Mouse (Mus musculus) kidney, postnatal 0 days (tissue): Measurements from ENCODE around the gene Gm20388. TPM values are rescaled to one million over a fixed set of nuclear protein-coding genes. Genes with fewer than 3 reads are reported as not detected.

Experiments
- ATAC-seq: fragments of 200-750 bp; cut with Nextera tagmentation; replicated peaks from 2 replicates; pipeline ENCODE4 v1.8.0; 2017; ENCODE audit warnings: low read depth, moderate number of reproducible peaks, moderate TSS enrichment, moderate library complexity; ENCODE audit not compliant: low FRiP score
- DNase-seq: peaks from one replicate; pipeline ENCODE4 v3.0.0-alpha.2; 2016; ENCODE audit warnings: low spot score
- H3K27ac ChIP-seq: fragments of 300-500 bp; sonication (generic); 2 replicates; pipeline ENCODE4 v1.5.1; 2014; ENCODE audit warnings: mild to moderate bottlenecking
- H3K27me3 ChIP-seq: fragments of 300-500 bp; sonication (generic); 2 replicates; pipeline ENCODE4 v1.6.1; 2014; ENCODE audit warnings: low read length, mixed read lengths; ENCODE audit not compliant: insufficient read depth
- H3K36me3 ChIP-seq: fragments of 300-500 bp; sonication (generic); 2 replicates; pipeline ENCODE4 v1.6.1; 2014; ENCODE audit warnings: low read length, mixed read lengths; ENCODE audit not compliant: insufficient read depth
- H3K4me1 ChIP-seq: fragments of 300-500 bp; sonication (generic); replicated peaks from 2 replicates; pipeline ENCODE4 v1.6.1; 2014; ENCODE audit warnings: antibody characterized with exemption, low read length, mixed read lengths; ENCODE audit not compliant: insufficient read depth
- H3K4me2 ChIP-seq: fragments of 300-500 bp; sonication (generic); 2 replicates; pipeline ENCODE4 v1.6.1; 2014; ENCODE audit warnings: mild to moderate bottlenecking, low read length, moderate library complexity, mixed read lengths
- H3K4me3 ChIP-seq: fragments of 300-500 bp; sonication (generic); replicated peaks from 2 replicates; pipeline ENCODE4 v1.5.1; 2014; ENCODE audit warnings: low read depth, low read length
- H3K9ac ChIP-seq: fragments of 300-500 bp; sonication (generic); 2 replicates; pipeline ENCODE4 v1.6.1; 2014; ENCODE audit warnings: low read depth, low read length
- H3K9me3 ChIP-seq: fragments of 300-500 bp; sonication (generic); replicated peaks from 2 replicates; pipeline ENCODE4 v1.6.1; 2016; ENCODE audit warnings: low read length, inconsistent platforms, mixed read lengths
- CTCF ChIP-seq: IDR thresholded peaks from 2 replicates; pipeline ENCODE4 v1.5.1; 2016; ENCODE audit warnings: antibody characterized with exemption, low read depth, mild to moderate bottlenecking, moderate library complexity
- WGBS: fragments of 180-500 bp; shearing (Covaris S2); extraction: QIAGEN DNeasy Blood & Tissue Kit; methylation state at CpG from one replicate; pipeline ENCODE4 v1.1.7; 2014; 5-methylcytosine and 5-hydroxymethylcytosine counted together
- polyA plus RNA-seq: library from polyadenylated mRNA; unstranded; fragments of >200 nt; fragmentation: Nextera tagmentation; extraction: Ambion mirVana; gene quantifications from 2 replicates; pipeline ENCODE4 v1.2.1, GENCODE M21; 2015

Gm20388 gene
- polyA plus RNA-seq, 1 experiment from 2014 or later = not detected

DNA sequence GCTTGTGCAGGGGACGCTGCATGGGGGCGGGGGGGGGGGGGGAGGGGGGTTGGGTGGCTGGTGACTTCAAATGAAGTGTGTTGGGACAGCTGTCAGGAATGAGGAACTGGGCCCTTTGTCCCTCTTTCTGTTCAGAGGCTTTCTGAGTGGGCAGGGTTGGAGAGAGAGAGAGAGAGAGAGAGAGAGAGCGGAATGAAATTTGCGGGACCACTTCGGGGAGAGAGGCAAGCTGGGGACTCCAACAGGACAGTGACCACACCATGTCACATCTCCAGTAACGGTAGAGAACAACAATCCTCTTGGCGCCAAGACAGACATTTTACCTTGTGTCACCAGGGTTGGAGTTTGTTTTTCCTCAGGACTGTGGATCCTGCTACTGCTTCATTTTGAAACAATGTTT is 1934.1 kb downstream of the Gm20388 start:
- Histone ChIP-seq H3K27me3 (no peaks in the 10 kb centered on the region), H3K4me1 (no peaks in the 10 kb centered on the region), H3K4me3 (no peak overlapping the region), H3K9ac (no peak overlapping the region), H3K9me3 (no peaks in the 10 kb centered on the region; the same call in 1 of the 2 replicates), H3K27ac (no peak overlapping the region), H3K36me3 (no peaks in the 10 kb centered on the region), H3K4me2 (no peak overlapping the region)
- DNase-seq (no peak), ATAC-seq (no peak)
- TF ChIP-seq CTCF = no peak
- WGBS = 50% methylated on average over 7 of the region's 7 CpGs

DNA sequence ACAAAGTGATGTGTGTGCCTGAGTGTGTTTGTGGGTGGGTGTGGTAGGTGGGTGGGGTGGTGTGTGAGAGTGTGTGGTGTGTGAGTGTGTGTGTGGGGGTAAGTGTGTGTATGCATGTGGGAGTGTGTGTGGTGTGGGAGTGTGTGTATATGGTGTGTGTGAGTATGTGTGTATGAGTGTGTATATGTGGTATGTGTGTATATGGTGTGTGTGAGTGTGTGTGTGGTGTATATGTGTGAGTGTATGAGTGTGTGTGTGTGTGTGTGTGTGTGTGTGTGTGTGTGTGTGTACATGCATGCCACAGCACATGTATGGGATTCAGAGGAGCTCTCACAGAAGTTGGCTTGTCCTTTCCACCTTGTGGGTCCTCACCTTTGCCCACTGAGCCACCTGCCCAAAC is 1936.2 kb downstream of the Gm20388 start:
- H3K27ac ChIP-seq = no peak overlapping the region
- DNase-seq = no peak
- H3K9me3 ChIP-seq = no peaks in the 10 kb centered on the region
- H3K4me2 ChIP-seq = no peak overlapping the region
- H3K9ac ChIP-seq = no peak overlapping the region
- H3K27me3 ChIP-seq = no peaks in the 10 kb centered on the region
- no peak for ATAC-seq
- H3K4me1 ChIP-seq = 0 out of 2 replicates have a peak, but pooled peaks cover 3% of the 10 kb centered on the region
- H3K36me3 ChIP-seq = no peaks in the 10 kb centered on the region
- TF ChIP-seq CTCF = no peak
- H3K4me3 ChIP-seq = no peak overlapping the region

DNA sequence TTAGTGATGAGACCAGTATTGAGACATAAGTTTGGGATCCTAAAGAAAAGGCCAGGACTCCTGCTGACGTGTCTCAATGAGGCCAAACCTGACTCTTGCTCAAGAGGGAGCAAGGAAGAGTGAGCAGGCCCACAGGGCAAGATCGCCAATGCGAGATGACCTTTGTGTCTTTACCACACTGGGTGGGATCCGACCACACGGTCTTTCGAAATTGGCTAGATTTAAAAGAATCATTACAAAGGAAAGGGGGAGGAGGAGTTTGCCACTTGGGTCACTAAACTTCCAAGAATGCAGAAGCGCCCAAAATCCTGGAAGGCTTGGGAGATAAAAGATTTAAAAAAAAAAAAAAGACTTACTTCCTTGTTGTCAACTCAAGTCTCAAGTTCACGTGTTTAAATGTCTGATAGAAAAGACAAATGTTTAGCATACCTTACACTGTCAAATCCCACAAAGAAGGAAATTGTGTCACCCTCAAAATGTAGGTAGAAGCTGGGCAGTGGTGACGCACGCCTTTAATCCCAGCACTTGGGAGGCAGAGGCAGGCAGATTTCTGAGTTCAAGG is 1936.7 kb downstream of the Gm20388 start:
- Histone ChIP-seq H3K4me2 (no peak overlapping the region), H3K9ac (no peak overlapping the region), H3K4me1 (0 out of 2 replicates have a peak, but pooled peaks cover 3% of the 10 kb centered on the region), H3K27ac (no peak overlapping the region), H3K9me3 (no peaks in the 10 kb centered on the region), H3K27me3 (no peaks in the 10 kb centered on the region), H3K4me3 (no peak overlapping the region), H3K36me3 (no peaks in the 10 kb centered on the region)
- no peak for TF ChIP-seq CTCF
- no peak for DNase-seq
- no peak for ATAC-seq
- 62% methylated on average over 10 of the region's 10 CpGs for WGBS

DNA sequence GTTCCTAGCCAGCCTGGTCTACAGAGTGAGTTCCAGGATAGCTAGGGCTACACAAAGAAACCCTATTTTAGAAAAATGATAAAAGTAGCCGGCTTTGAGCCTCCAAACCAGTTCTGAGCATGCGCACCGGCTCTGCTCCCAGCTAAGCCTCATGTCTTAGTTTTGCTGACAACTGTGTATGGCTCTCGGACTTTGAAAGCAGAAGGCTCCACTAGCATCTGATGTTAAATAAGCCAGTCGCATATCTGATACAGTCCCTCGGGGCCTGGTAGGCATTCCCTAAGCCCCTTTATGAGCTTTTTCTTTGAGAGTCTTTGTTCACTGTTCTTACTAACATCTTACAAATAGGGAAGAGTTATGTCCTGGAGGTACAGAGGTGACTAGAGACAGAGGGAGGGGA is 1937.3 kb downstream of the Gm20388 start:
- no peak overlapping the region for H3K27ac ChIP-seq

DNA sequence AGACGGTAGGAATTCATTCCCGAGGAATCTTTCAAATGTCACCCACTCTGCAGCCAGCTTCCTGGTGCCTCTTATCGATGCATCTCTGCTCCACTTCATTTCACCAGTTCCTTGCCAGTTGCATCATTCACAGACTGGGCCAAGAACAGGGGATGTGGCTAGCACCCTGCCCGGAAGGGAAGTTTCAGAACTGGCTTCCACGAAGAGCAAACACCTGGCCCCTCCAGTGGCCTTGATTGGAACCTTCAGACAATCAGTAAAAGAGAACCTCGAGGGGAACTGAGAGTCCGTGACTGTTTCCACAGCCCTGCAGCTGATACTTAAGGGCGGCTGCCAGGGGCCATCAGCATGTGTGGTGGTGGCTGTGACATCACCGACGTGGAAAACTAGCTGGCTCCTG is 1937.9 kb downstream of the Gm20388 start:
- no peaks in the 10 kb centered on the region for H3K36me3 ChIP-seq
- H3K9me3 ChIP-seq = no peaks in the 10 kb centered on the region
- no peak overlapping the region for H3K4me2 ChIP-seq
- H3K9ac ChIP-seq = no peak overlapping the region
- TF ChIP-seq CTCF = no peak
- H3K4me3 ChIP-seq = no peak overlapping the region
- 0 out of 2 replicates have a peak, but pooled peaks cover 3% of the 10 kb centered on the region for H3K4me1 ChIP-seq
- DNase-seq = no peak
- ATAC-seq = no peak
- no peaks in the 10 kb centered on the region for H3K27me3 ChIP-seq
- no peak overlapping the region for H3K27ac ChIP-seq
- 50% methylated on average over 10 of the region's 10 CpGs for WGBS

More for the DNA sequence above, 1937.3 kb downstream of the Gm20388 start:
- no peak for TF ChIP-seq CTCF
- Histone ChIP-seq H3K4me2 (no peak overlapping the region), H3K27me3 (no peaks in the 10 kb centered on the region), H3K36me3 (no peaks in the 10 kb centered on the region), H3K4me1 (0 out of 2 replicates have a peak, but pooled peaks cover 3% of the 10 kb centered on the region), H3K4me3 (no peak overlapping the region), H3K9ac (no peak overlapping the region), H3K9me3 (no peaks in the 10 kb centered on the region)
- 61% methylated on average over 6 of the region's 6 CpGs for WGBS
- no peak for DNase-seq
- ATAC-seq = no peak

DNA sequence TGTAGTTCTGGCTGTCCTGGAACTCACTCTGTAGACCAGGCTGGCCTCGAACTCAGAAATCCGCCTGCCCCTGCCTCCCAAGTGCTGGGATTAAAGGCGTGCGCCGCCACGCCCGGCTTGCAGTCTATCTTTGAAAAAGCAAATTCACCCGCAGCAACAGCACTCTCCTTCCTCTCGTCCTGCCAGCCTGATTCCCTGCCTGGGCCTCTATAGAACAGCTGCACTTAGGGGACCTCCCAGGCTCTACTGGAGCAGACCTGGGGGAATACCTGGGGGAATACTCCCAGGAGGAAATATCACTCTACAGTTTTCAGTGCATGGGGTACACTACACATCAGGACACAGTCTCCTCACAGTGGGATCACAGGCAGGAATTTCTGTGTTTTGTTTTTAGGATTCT is 1938.7 kb downstream of the Gm20388 start:
- Histone ChIP-seq H3K9me3 (no peaks in the 10 kb centered on the region), H3K27ac (no peak overlapping the region), H3K4me3 (no peak overlapping the region), H3K4me2 (no peak overlapping the region), H3K4me1 (0 out of 2 replicates have a peak, but pooled peaks cover 3% of the 10 kb centered on the region), H3K36me3 (no peaks in the 10 kb centered on the region), H3K9ac (no peak overlapping the region), H3K27me3 (no peaks in the 10 kb centered on the region)
- no peak for ATAC-seq
- 72% methylated on average over 9 of the region's 9 CpGs for WGBS
- no peak for TF ChIP-seq CTCF
- DNase-seq = no peak

DNA sequence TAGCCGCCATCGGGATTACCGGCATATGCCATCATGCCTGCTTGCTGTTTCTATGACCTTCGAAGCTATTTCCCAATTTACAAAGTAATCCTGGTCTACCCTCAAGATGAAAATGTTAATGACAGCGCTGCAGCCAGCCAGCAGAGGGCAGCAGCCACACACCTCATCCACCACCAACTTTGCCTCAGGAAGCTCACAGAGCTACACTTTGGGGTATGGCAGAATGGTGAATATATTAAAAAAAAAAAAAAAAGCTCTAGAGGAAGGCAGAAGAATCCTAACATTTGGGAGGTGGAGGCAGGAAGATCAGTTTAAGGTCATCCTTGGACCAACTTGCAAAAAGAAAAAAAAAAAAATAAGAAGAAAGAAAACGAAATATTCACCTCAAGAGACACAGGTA is 1939.4 kb downstream of the Gm20388 start:
- Histone ChIP-seq H3K27me3 (no peaks in the 10 kb centered on the region), H3K27ac (no peak overlapping the region), H3K9me3 (no peaks in the 10 kb centered on the region), H3K4me3 (no peak overlapping the region), H3K9ac (no peak overlapping the region), H3K4me2 (no peak overlapping the region), H3K36me3 (no peaks in the 10 kb centered on the region), H3K4me1 (0 out of 2 replicates have a peak, but pooled peaks cover 3% of the 10 kb centered on the region)
- 13% methylated on average over 6 of the region's 6 CpGs for WGBS
- DNase-seq = peak; percentile 89
- peak; percentile 96 for TF ChIP-seq CTCF
- no peak for ATAC-seq
